Mouse (Mus musculus): ENCODE results near the gene Fktn. TPM values are rescaled to one million over a fixed set of nuclear protein-coding genes. Genes with fewer than 3 reads are reported as not detected.
"Not testable (repeated sequence)": the region's sequence is repeated elsewhere in the genome, so short reads cannot be mapped to it uniquely, and the experiment has no call there.

Fktn gene
- polyA plus RNA-seq, 1 experiment: 13.5 TPM

DNA sequence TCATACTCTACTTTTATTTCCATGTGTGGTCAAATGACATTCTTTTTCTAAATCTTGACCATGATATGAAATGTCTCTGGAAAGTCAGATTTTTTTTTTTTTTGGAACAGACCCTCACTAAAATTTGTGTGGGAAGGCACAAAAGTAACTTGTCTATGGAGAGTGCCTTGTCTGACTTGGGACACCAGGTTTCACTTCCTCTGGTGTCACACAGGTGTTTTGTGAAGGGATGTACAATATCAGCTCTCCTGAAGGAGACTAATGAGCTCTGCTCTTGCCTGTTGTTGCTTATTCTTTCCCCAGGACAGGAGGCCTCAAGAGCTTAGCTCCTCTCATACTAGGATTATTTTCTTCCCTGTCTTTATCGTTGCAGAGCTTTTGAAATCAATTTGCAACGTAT is 81.3 kb downstream of the Fktn start:
- H3K9ac ChIP-seq (ENCODE audit: low read depth, poor library complexity, severe bottlenecking): no peak overlapping the region
- no peak overlapping the region for H3K27ac ChIP-seq (ENCODE audit: insufficient read depth, low read length)
- H3K27me3 ChIP-seq (ENCODE audit: control insufficient read depth, insufficient read depth, low read length, poor library complexity, severe bottlenecking): no peaks in the 10 kb centered on the region; the same call in 1 of the 2 replicates
- H3K36me3 ChIP-seq (ENCODE audit: control insufficient read depth, insufficient read depth, low read length, poor library complexity, severe bottlenecking): no peaks in the 10 kb centered on the region
- H3K4me1 ChIP-seq (ENCODE audit: control insufficient read depth, insufficient read depth, low read length): no peaks in the 10 kb centered on the region
- TF ChIP-seq POLR2A (IDR thresholded peaks at IDR 0.05; ENCODE audit: insufficient read depth, low read length): no peak
- no peak for TF ChIP-seq CTCF (IDR thresholded peaks at IDR 0.05; ENCODE audit: low read depth, low read length)
- no peak for TF ChIP-seq EP300 (IDR thresholded peaks at IDR 0.05; ENCODE audit: insufficient read depth, low read depth, low read length)
- H3K9me3 ChIP-seq (replicated peaks; ENCODE audit: control insufficient read depth, insufficient read depth, low read length, poor library complexity, severe bottlenecking): no peaks in the 10 kb centered on the region
- H3K4me3 ChIP-seq (ENCODE audit: low read depth, low read length): no peak overlapping the region

DNA sequence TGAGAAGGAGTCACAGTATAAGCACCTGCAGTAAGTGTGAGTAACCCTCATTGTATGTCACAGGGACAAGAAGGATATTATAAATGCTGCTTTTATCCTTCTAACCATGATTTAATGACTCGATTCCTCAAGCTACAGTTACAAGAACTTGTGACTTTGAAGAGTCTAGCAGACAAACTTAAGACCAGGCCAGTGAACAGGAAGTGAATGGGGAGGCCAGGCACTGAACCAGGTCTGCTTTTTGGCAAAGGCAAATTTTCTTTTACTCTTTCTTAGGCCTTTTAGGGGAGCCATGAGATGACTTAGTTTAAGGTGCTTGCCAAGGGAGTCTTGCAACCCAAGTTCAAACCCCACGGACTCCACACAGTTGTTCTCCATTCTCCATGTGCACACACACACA is 81.9 kb downstream of the Fktn start:
- H3K9me3 ChIP-seq (replicated peaks; ENCODE audit: control insufficient read depth, insufficient read depth, low read length, poor library complexity, severe bottlenecking): no peaks in the 10 kb centered on the region
- H3K27ac ChIP-seq (ENCODE audit: insufficient read depth, low read length): no peak overlapping the region
- no peaks in the 10 kb centered on the region; the same call in 1 of the 2 replicates for H3K27me3 ChIP-seq (ENCODE audit: control insufficient read depth, insufficient read depth, low read length, poor library complexity, severe bottlenecking)
- no peaks in the 10 kb centered on the region for H3K36me3 ChIP-seq (ENCODE audit: control insufficient read depth, insufficient read depth, low read length, poor library complexity, severe bottlenecking)
- TF ChIP-seq POLR2A (IDR thresholded peaks at IDR 0.05; ENCODE audit: insufficient read depth, low read length) (no peak), CTCF (IDR thresholded peaks at IDR 0.05; ENCODE audit: low read depth, low read length) (no peak), EP300 (IDR thresholded peaks at IDR 0.05; ENCODE audit: insufficient read depth, low read depth, low read length) (no peak)
- H3K4me1 ChIP-seq (ENCODE audit: control insufficient read depth, insufficient read depth, low read length): no peaks in the 10 kb centered on the region
- H3K4me3 ChIP-seq (ENCODE audit: low read depth, low read length): no peak overlapping the region
- no peak overlapping the region for H3K9ac ChIP-seq (ENCODE audit: low read depth, poor library complexity, severe bottlenecking)

DNA sequence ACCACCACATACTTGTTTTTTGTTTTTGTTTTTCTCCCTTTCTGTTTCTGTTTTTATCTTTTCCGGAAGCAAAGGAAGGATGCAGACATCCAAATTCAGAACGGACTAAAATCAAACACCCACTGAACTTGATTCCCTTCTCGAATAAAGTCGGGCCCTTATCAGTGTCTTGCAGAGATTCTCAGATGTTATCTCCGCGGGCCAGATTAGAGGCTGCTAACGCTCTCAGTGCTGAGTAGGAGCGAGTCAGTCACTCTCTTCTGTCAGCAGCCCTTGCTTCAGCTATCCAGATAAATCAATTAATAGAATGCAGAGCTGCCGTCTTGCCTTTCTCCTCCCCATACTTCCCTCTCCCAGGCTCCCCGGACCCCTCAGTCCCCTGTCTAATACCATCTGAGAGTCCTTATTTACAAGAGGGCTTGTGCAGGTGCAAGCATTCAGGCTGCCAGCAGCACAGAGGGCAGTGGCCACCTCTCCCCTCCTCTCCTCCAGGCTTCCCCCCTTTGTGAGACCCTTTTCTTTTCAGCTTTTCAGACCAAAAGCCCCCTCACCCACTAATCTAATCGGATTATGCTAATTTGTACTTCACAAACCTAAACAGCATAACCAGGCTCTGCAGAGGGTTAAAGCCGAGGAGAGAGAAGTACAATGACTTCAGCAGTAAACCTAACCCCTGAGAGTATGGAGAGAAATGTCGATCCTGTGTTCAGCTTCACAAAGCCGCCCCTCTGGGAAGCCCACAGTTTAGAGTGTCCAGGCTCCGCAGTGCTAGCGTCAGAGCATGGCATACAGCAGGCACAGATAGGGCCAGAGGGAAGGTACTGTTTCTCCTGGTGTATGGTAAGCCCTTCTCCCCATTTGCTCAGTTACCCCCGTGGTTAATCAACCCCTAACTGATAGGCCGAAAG is 83.3 kb downstream of the Fktn start:
- Histone ChIP-seq H3K9ac (ENCODE audit: low read depth, poor library complexity, severe bottlenecking) (no peak overlapping the region), H3K4me3 (ENCODE audit: low read depth, low read length) (no peak overlapping the region), H3K36me3 (ENCODE audit: control insufficient read depth, insufficient read depth, low read length, poor library complexity, severe bottlenecking) (no peaks in the 10 kb centered on the region), H3K27ac (ENCODE audit: insufficient read depth, low read length) (no peak overlapping the region), H3K27me3 (ENCODE audit: control insufficient read depth, insufficient read depth, low read length, poor library complexity, severe bottlenecking) (no peaks in the 10 kb centered on the region; the same call in 1 of the 2 replicates), H3K9me3 (replicated peaks; ENCODE audit: control insufficient read depth, insufficient read depth, low read length, poor library complexity, severe bottlenecking) (peaks cover under 1% of the 10 kb centered on the region; the same call in 1 of the 2 replicates), H3K4me1 (ENCODE audit: control insufficient read depth, insufficient read depth, low read length) (no peaks in the 10 kb centered on the region)
- no peak for TF ChIP-seq POLR2A (IDR thresholded peaks at IDR 0.05; ENCODE audit: insufficient read depth, low read length)
- TF ChIP-seq EP300 (IDR thresholded peaks at IDR 0.05; ENCODE audit: insufficient read depth, low read depth, low read length): no peak
- no peak for TF ChIP-seq CTCF (IDR thresholded peaks at IDR 0.05; ENCODE audit: low read depth, low read length)

DNA sequence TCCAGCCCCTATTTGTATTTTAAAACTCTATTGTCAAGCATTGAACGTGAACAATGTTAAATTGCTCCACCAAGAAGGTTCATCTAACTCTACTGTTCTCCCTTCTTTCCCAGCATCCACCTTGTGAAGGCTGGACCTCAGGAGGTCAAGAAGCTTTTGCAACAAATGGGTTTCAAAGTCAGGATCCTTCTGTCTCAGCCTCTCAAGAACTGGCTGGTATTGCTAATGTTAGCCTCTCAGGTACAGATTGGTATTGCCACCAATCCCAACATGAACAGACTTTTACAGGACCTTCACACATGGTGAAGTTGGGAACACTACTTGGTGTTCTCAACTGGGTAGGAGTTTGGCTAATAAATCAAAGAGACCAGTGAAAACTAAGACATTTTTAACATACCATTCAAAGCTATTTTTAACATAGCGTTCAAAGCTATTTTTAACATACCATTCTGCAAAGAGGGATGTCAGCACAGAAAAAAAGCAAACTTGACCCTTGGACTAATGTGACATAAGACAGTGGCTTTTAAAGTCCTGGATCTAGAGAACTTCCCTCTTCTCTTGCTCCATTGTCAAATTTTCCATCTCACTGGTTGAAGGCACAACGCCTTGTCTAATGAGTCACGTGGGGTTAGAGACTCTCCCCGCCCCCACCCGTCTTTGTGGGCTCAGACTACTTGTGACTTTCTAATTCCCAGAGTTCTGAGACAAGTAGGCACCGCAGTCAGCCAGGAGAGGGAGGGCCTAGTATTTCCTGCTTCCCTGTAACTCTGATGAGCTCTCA is 85.3 kb downstream of the Fktn start:
- Histone ChIP-seq H3K9me3 (replicated peaks; ENCODE audit: control insufficient read depth, insufficient read depth, low read length, poor library complexity, severe bottlenecking) (peaks cover 17% of the 10 kb centered on the region), H3K27me3 (ENCODE audit: control insufficient read depth, insufficient read depth, low read length, poor library complexity, severe bottlenecking) (no peaks in the 10 kb centered on the region; the same call in 1 of the 2 replicates), H3K4me1 (ENCODE audit: control insufficient read depth, insufficient read depth, low read length) (no peaks in the 10 kb centered on the region), H3K4me3 (ENCODE audit: low read depth, low read length) (no peak overlapping the region), H3K27ac (ENCODE audit: insufficient read depth, low read length) (no peak overlapping the region), H3K36me3 (ENCODE audit: control insufficient read depth, insufficient read depth, low read length, poor library complexity, severe bottlenecking) (no peaks in the 10 kb centered on the region), H3K9ac (ENCODE audit: low read depth, poor library complexity, severe bottlenecking) (no peak overlapping the region)
- TF ChIP-seq CTCF (IDR thresholded peaks at IDR 0.05; ENCODE audit: low read depth, low read length): no peak
- no peak for TF ChIP-seq EP300 (IDR thresholded peaks at IDR 0.05; ENCODE audit: insufficient read depth, low read depth, low read length)
- TF ChIP-seq POLR2A (IDR thresholded peaks at IDR 0.05; ENCODE audit: insufficient read depth, low read length): no peak

DNA sequence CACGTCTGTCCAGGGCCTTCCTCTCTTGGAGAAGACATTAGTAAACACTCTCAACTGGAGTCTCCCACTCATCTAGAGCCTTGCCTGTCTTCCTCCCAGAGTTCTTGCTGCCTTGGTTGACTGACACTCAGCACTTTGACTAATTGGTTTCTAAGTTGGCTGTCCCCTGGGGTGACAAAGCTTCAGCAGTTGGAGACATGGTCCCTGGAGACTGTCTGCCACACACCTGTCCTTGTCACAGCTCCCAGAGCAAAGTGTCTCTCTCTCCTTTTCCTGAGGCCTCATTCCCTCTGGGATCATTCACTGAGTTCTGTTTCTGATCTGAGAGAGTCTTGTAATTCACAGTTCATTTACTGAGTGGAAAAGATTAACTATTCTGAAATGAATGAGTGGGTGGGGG is 86.0 kb downstream of the Fktn start:
- TF ChIP-seq POLR2A (IDR thresholded peaks at IDR 0.05; ENCODE audit: insufficient read depth, low read length) (no peak), EP300 (IDR thresholded peaks at IDR 0.05; ENCODE audit: insufficient read depth, low read depth, low read length) (no peak), CTCF (IDR thresholded peaks at IDR 0.05; ENCODE audit: low read depth, low read length) (no peak)
- Histone ChIP-seq H3K9ac (ENCODE audit: low read depth, poor library complexity, severe bottlenecking) (no peak overlapping the region), H3K27ac (ENCODE audit: insufficient read depth, low read length) (no peak overlapping the region), H3K27me3 (ENCODE audit: control insufficient read depth, insufficient read depth, low read length, poor library complexity, severe bottlenecking) (no peaks in the 10 kb centered on the region; the same call in 1 of the 2 replicates), H3K9me3 (replicated peaks; ENCODE audit: control insufficient read depth, insufficient read depth, low read length, poor library complexity, severe bottlenecking) (peaks cover 22% of the 10 kb centered on the region), H3K36me3 (ENCODE audit: control insufficient read depth, insufficient read depth, low read length, poor library complexity, severe bottlenecking) (no peaks in the 10 kb centered on the region), H3K4me1 (ENCODE audit: control insufficient read depth, insufficient read depth, low read length) (no peaks in the 10 kb centered on the region), H3K4me3 (ENCODE audit: low read depth, low read length) (no peak overlapping the region)

DNA sequence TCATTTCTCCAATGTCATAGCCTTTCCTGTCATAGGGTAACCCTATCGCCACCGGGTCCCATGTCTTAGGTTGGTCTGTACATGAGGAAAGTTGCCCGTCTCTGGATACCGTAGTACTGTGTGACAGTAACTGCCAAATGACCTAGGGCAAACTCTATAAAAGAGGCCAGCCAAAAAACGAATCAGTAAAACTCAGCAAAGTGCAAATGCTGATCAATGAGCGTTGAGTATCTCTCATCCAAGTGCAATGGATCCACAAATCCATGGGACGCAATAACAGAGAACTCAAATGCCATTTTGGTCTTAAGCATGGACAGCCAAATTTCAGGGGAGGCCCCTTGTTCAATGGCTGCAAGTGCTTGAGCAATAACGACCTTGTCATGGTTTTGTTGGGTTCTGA is 89.9 kb downstream of the Fktn start:
- not testable (repeated sequence) for H3K27ac ChIP-seq (ENCODE audit: insufficient read depth, low read length); H3K27me3 ChIP-seq (ENCODE audit: control insufficient read depth, insufficient read depth, low read length, poor library complexity, severe bottlenecking); H3K4me3 ChIP-seq (ENCODE audit: low read depth, low read length); H3K9ac ChIP-seq (ENCODE audit: low read depth, poor library complexity, severe bottlenecking); H3K36me3 ChIP-seq (ENCODE audit: control insufficient read depth, insufficient read depth, low read length, poor library complexity, severe bottlenecking); H3K4me1 ChIP-seq (ENCODE audit: control insufficient read depth, insufficient read depth, low read length)
- H3K9me3 ChIP-seq (replicated peaks; ENCODE audit: control insufficient read depth, insufficient read depth, low read length, poor library complexity, severe bottlenecking): peaks cover 33% of the 10 kb centered on the region

DNA sequence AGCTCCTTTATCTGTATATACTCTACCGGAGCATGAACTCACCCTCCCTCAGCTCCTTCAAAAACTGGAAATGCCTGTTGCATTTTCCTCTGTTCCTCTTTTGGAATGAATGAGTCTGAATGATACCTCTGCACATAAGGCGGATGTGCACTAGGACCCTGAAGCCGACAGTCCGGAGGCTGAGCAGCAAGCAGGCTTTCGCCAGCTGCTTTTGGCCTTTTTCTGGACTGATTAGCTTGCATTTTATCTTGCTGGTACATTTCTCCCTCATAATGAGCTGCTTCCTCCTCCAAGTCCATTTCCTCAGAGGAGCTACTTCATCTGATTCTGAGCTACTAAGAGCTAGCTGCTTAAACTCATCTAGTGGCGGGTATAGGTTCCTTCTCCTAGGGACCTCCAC is 92.6 kb downstream of the Fktn start:
- H3K9ac ChIP-seq (ENCODE audit: low read depth, poor library complexity, severe bottlenecking): not testable (repeated sequence)

More for the DNA sequence above, 92.6 kb downstream of the Fktn start:
- H3K36me3 ChIP-seq (ENCODE audit: control insufficient read depth, insufficient read depth, low read length, poor library complexity, severe bottlenecking); H3K4me1 ChIP-seq (ENCODE audit: control insufficient read depth, insufficient read depth, low read length); H3K4me3 ChIP-seq (ENCODE audit: low read depth, low read length); H3K27ac ChIP-seq (ENCODE audit: insufficient read depth, low read length); H3K27me3 ChIP-seq (ENCODE audit: control insufficient read depth, insufficient read depth, low read length, poor library complexity, severe bottlenecking): not testable (repeated sequence)
- peaks cover 42% of the 10 kb centered on the region for H3K9me3 ChIP-seq (replicated peaks; ENCODE audit: control insufficient read depth, insufficient read depth, low read length, poor library complexity, severe bottlenecking)

Data from ES-Bruce4 (cell line).